Mouse (Mus musculus): ENCODE data around the gene Gm20518. TPM values are rescaled to one million over a fixed set of nuclear protein-coding genes. Genes with fewer than 3 reads are reported as not detected.
A peak's percentile ranks its signal among the peaks of the same experiment; 100 is the strongest.

Gene Gm20518
- polyA plus RNA-seq, 1 experiment from 2014 or later = 0.54 TPM

DNA sequence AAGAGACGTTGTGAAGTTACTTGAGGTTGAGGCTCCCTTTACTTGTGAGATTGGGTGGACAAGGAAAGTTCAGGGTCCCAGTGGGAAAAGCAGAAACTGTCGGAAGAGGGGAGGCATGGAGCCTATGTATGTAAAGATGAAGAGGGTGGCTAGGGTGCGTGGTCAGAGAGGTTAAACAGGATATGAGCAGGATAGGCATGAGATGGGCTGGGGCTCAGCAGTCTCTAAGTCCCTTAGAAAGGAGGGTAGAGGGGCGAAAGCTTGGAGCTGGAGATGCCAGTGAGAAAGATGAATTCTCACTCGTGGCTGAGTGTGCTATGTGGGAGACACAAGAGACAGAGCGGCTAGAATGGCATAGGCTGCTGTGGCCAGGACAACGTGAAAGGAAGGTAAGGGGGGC is 58.6 kb downstream of the Gm20518 start, which contains the start of gene B830017H08Rik:
TSS of gene B830017H08Rik (plus strand) at position 301 of the 400 bp plus-strand sequence.
- H3K9me3 ChIP-seq (ENCODE audit: control insufficient read depth, low read length) = no peaks in the 10 kb centered on the region
- H3K27me3 ChIP-seq (ENCODE audit: control insufficient read depth, insufficient read depth, low read length) = peaks cover 42% of the 10 kb centered on the region
- H3K27ac ChIP-seq (replicated peaks; ENCODE audit: low read depth, low read length) = peak within 1 kb of the TSS; percentile 90
- peak within 1 kb of the TSS; percentile 87 for H3K4me2 ChIP-seq (ENCODE audit: low read length)
- peaks cover 13% of the 10 kb centered on the region for H3K4me1 ChIP-seq (ENCODE audit: control insufficient read depth, insufficient read depth, low read length)
- peak within 1 kb of the TSS; percentile 55 for H3K4me3 ChIP-seq (replicated peaks; ENCODE audit: low read depth, low read length)
- 16% methylated on average over 7 of the region's 7 CpGs for WGBS
- DNase-seq = no peak
- ATAC-seq (ENCODE audit: low FRiP score, low TSS enrichment) = no peak
- no peaks in the 10 kb centered on the region for H3K36me3 ChIP-seq (ENCODE audit: control insufficient read depth, insufficient read depth, low read length)
- H3K9ac ChIP-seq (replicated peaks; ENCODE audit: low read length) = peak within 1 kb of the TSS; percentile 77

DNA sequence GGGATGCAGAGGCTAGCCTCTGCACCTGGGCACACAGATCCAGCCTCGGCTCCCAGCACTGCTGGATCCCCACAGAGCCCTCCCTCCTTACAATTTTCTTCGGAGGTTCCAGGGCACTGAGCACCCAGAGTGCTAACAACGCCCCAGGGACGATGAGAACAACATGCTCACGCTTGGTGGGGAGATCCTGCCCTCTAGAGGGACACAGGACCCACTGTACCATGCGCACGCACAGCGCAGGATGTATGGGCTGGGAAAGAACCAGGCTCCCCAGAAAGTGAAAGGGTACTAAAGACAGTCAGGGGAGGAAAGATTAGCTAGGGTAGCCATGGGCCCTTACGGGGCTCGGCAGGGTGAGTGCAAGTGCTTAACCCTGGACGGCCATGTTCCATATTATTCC is 59.7 kb downstream of the Gm20518 start:
- Histone ChIP-seq H3K4me3 (replicated peaks; ENCODE audit: low read depth, low read length) (no peak overlapping the region), H3K4me2 (ENCODE audit: low read length) (no peak overlapping the region), H3K27ac (replicated peaks; ENCODE audit: low read depth, low read length) (no peak overlapping the region), H3K27me3 (ENCODE audit: control insufficient read depth, insufficient read depth, low read length) (peaks cover 42% of the 10 kb centered on the region), H3K36me3 (ENCODE audit: control insufficient read depth, insufficient read depth, low read length) (no peaks in the 10 kb centered on the region), H3K4me1 (ENCODE audit: control insufficient read depth, insufficient read depth, low read length) (peaks cover 13% of the 10 kb centered on the region), H3K9ac (replicated peaks; ENCODE audit: low read length) (no peak overlapping the region), H3K9me3 (ENCODE audit: control insufficient read depth, low read length) (no peaks in the 10 kb centered on the region)
- ATAC-seq (ENCODE audit: low FRiP score, low TSS enrichment) (no peak), DNase-seq (peak; percentile 46)
- 11% methylated on average over 11 of the region's 11 CpGs for WGBS

DNA sequence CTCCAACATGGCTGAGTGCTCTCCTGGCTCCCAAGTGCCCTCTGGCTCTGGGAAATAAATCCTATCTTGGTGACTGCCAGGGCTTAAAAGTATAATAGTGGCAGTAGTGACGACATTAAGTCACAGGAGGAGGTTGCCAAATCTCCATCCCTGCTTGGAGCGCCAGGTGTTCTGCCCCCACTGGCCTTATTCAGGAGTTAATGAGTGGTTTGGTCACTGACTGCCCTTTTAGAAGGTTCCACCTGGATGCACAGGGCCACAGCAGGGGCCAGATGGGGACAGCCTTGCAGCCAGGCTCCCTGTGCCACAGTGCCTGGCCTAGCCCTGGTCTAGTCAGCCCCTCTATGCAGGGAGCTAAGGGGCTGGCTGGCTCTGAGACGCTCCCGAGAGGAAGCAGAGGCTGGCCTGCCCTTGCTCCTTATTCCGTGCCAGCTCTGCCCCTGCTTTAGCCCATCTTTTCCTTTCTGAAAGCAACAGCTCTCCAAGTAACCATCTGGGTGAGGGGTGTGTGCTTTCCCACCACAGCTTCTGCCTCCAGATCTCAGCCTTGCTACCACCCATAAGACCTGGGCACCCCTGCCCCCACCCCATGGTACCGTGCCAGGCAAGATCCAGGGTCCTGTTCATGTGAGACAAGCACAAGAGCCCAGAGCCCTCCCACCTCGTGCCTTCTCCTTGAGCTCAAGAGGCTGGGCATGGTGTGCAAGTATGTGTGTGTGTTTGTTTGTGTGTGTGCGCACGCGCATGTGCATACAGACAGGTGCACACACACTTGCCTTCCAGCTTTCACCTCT is 60.9 kb downstream of the Gm20518 start:
- Histone ChIP-seq H3K4me3 (replicated peaks; ENCODE audit: low read depth, low read length) (no peak overlapping the region), H3K36me3 (ENCODE audit: control insufficient read depth, insufficient read depth, low read length) (no peaks in the 10 kb centered on the region), H3K9me3 (ENCODE audit: control insufficient read depth, low read length) (no peaks in the 10 kb centered on the region), H3K4me1 (ENCODE audit: control insufficient read depth, insufficient read depth, low read length) (peaks cover 13% of the 10 kb centered on the region), H3K4me2 (ENCODE audit: low read length) (no peak overlapping the region), H3K27ac (replicated peaks; ENCODE audit: low read depth, low read length) (no peak overlapping the region), H3K9ac (replicated peaks; ENCODE audit: low read length) (no peak overlapping the region), H3K27me3 (ENCODE audit: control insufficient read depth, insufficient read depth, low read length) (peaks cover 36% of the 10 kb centered on the region)
- DNase-seq (no peak), ATAC-seq (ENCODE audit: low FRiP score, low TSS enrichment) (no peak)
- whole genome bisulfite sequencing = 54% methylated on average over 10 of the region's 10 CpGs

DNA sequence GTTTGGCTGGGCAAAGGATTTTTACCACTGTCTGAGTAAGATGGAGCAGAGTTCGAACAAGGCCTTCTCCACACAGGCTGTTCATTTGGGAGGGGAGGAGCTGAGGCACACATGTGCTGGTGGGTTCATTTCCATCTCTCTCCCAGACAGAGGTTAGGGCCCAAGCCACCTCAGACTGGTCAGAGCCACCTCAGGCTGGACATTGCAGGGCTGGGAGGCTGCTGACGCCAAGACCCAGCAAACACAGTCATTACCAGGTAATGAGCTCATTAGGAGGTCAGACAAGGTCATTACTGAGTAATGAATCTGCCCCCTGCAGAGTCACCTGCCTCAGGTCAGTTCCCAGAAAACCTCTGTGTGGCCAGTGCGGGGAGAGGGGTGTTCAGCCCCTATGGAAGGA is 62.6 kb downstream of the Gm20518 start:
- DNase-seq (no peak), ATAC-seq (ENCODE audit: low FRiP score, low TSS enrichment) (no peak)
- WGBS = 75% methylated on average over 3 of the region's 3 CpGs
- Histone ChIP-seq H3K27me3 (ENCODE audit: control insufficient read depth, insufficient read depth, low read length) (peaks cover 22% of the 10 kb centered on the region), H3K4me3 (replicated peaks; ENCODE audit: low read depth, low read length) (no peak overlapping the region), H3K4me1 (ENCODE audit: control insufficient read depth, insufficient read depth, low read length) (peaks cover 6% of the 10 kb centered on the region; the same call in 1 of the 2 replicates), H3K36me3 (ENCODE audit: control insufficient read depth, insufficient read depth, low read length) (no peaks in the 10 kb centered on the region), H3K4me2 (ENCODE audit: low read length) (no peak overlapping the region), H3K27ac (replicated peaks; ENCODE audit: low read depth, low read length) (no peak overlapping the region), H3K9me3 (ENCODE audit: control insufficient read depth, low read length) (no peaks in the 10 kb centered on the region), H3K9ac (replicated peaks; ENCODE audit: low read length) (no peak overlapping the region)

DNA sequence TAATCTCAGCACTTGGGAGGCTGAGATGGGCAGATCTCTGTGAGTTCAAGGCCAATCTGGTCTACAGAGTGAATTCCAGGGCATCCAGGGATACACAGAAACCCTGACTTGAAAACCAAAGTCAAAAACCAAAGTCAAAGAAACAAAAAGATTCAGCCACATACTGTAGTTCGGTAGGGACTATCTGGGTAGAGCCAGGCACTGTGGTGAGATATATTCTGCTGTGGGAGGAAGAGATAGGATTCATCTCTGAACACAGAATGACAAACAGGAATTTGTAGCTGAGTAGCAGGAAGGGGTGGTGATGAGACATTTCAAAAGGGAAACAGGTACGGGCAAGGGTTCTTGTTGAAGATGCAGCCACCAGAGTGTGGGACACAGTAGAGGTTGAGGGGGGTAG is 63.2 kb downstream of the Gm20518 start:
- H3K9ac ChIP-seq (replicated peaks; ENCODE audit: low read length) = no peak overlapping the region
- H3K27ac ChIP-seq (replicated peaks; ENCODE audit: low read depth, low read length) = no peak overlapping the region
- H3K9me3 ChIP-seq (ENCODE audit: control insufficient read depth, low read length) = no peaks in the 10 kb centered on the region
- DNase-seq (no peak), ATAC-seq (ENCODE audit: low FRiP score, low TSS enrichment) (no peak)
- WGBS = 86% methylated on average over 2 of the region's 2 CpGs
- H3K36me3 ChIP-seq (ENCODE audit: control insufficient read depth, insufficient read depth, low read length) = no peaks in the 10 kb centered on the region
- H3K4me2 ChIP-seq (ENCODE audit: low read length) = no peak overlapping the region
- H3K4me1 ChIP-seq (ENCODE audit: control insufficient read depth, insufficient read depth, low read length) = peaks cover 5% of the 10 kb centered on the region; the same call in 1 of the 2 replicates
- peaks cover 19% of the 10 kb centered on the region for H3K27me3 ChIP-seq (ENCODE audit: control insufficient read depth, insufficient read depth, low read length)
- no peak overlapping the region for H3K4me3 ChIP-seq (replicated peaks; ENCODE audit: low read depth, low read length)

DNA sequence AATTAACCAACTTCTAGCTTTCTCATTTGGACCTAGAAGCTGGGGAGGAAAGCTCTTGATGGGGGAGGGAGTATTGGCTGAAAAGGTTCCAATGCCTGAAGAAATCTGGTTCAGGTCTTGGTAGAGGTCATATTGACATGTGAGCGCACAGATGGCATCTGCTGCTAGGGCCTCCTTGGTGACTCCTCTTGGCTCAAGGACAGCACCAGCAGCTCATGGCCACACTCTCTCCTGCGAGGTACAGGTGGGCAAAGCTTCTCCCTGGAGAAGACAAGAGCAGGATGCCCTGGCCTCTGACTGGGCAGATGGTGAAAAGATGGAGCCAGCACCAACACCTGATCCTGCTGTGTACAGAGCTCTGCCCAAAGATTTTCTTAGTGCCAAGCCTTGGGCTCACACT is 65.0 kb downstream of the Gm20518 start:
- Histone ChIP-seq H3K9me3 (ENCODE audit: control insufficient read depth, low read length) (no peaks in the 10 kb centered on the region), H3K36me3 (ENCODE audit: control insufficient read depth, insufficient read depth, low read length) (no peaks in the 10 kb centered on the region), H3K4me3 (replicated peaks; ENCODE audit: low read depth, low read length) (no peak overlapping the region), H3K27ac (replicated peaks; ENCODE audit: low read depth, low read length) (no peak overlapping the region), H3K4me1 (ENCODE audit: control insufficient read depth, insufficient read depth, low read length) (no peaks in the 10 kb centered on the region), H3K9ac (replicated peaks; ENCODE audit: low read length) (no peak overlapping the region), H3K4me2 (ENCODE audit: low read length) (no peak overlapping the region), H3K27me3 (ENCODE audit: control insufficient read depth, insufficient read depth, low read length) (peaks cover 3% of the 10 kb centered on the region; the same call in 1 of the 2 replicates)
- ATAC-seq (ENCODE audit: low FRiP score, low TSS enrichment) (no peak), DNase-seq (no peak)
- WGBS = 74% methylated on average over 2 of the region's 2 CpGs

DNA sequence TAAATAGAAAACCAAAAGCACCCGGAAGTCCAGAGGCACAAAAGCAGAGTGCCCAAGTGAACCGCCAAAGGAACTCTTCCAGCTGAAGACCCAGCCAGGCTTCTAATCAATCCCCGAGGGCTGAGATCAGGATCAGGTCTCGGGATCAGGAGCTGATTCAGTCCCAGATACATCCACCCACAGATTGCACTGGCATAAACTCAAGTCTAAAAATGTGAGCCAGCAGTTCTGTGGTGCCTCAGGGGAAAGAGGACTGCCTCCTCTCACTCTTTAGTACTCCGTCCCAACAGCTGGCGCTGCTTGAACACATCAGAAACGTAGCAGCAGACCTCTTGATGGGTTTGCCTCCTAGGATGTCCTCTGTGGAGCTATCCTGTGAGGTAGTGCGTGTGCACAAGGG is 74.9 kb downstream of the Gm20518 start:
- peak overlapping the region; percentile 68 for H3K9ac ChIP-seq (replicated peaks; ENCODE audit: low read length)
- no peak for DNase-seq
- H3K4me1 ChIP-seq (ENCODE audit: control insufficient read depth, insufficient read depth, low read length) = peaks cover 9% of the 10 kb centered on the region; the same call in 1 of the 2 replicates

DNA sequence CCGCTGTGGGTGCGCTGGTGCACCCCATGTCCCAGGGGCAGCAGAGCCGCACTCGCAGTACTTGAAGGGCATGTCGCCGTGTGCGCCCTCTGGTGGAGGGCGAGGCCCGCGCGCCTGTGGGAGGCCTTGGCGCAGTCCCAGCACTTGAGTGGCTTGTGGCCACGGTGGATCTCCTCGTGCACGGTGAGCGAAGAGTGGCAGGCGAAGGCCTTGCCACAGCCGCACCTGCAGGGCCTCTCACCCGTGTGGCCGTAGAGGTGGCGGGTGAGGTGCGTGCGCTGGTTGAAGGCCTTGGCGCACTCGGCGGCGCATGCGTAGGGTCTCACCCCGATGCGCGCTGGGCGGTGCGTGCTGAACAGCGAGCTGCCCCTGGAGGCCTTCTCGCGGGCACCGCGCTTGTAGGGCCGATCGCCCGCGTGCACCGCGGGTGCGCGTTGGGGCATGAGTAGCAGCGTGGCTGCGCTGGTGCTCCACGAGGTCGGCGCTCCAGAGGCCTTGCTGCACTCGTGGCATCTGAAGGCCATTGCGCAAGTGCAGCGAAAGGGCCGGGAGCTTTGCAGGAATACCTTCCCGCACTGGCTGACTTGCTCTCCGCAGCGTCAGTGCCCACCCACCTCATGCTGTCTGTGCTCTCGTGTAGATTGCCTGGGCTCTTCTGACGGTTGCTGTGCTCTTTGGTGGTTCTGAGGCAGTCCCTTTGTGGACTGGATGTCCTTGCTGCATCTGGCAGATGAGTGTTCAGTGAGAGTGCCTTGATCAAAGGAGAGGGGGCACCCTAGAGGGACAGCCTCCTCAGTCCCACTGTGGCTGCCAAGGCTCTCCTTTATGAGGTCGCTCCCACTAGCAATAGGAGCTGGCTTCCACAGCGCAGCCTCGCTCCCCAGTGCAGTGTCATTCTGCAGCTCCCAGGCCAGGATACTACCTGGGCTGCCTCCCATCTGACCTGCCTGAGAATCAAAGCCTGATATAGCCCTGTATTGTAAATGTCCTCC is 75.8 kb downstream of the Gm20518 start:
- Histone ChIP-seq H3K27me3 (ENCODE audit: control insufficient read depth, insufficient read depth, low read length) (peaks cover 3% of the 10 kb centered on the region; the same call in 1 of the 2 replicates), H3K4me1 (ENCODE audit: control insufficient read depth, insufficient read depth, low read length) (peaks cover 9% of the 10 kb centered on the region; the same call in 1 of the 2 replicates), H3K9me3 (ENCODE audit: control insufficient read depth, low read length) (no peaks in the 10 kb centered on the region), H3K4me3 (replicated peaks; ENCODE audit: low read depth, low read length) (peak overlapping the region; percentile 46), H3K36me3 (ENCODE audit: control insufficient read depth, insufficient read depth, low read length) (no peaks in the 10 kb centered on the region), H3K9ac (replicated peaks; ENCODE audit: low read length) (peak overlapping the region; percentile 68), H3K4me2 (ENCODE audit: low read length) (peak overlapping the region; percentile 82), H3K27ac (replicated peaks; ENCODE audit: low read depth, low read length) (peak overlapping the region; percentile 79)
- DNase-seq = peak; percentile 89
- peak; percentile 75 for ATAC-seq (ENCODE audit: low FRiP score, low TSS enrichment)
- under 1% methylated on average over 63 of the region's 63 CpGs for WGBS

More for the DNA sequence above, 74.9 kb downstream of the Gm20518 start:
- 79% methylated on average over 8 of the region's 8 CpGs for WGBS
- H3K27ac ChIP-seq (replicated peaks; ENCODE audit: low read depth, low read length) = no peak overlapping the region
- peak overlapping the region; percentile 82; the same call in 1 of the 2 replicates for H3K4me2 ChIP-seq (ENCODE audit: low read length)
- H3K4me3 ChIP-seq (replicated peaks; ENCODE audit: low read depth, low read length) = no peak overlapping the region
- peaks cover 3% of the 10 kb centered on the region; the same call in 1 of the 2 replicates for H3K27me3 ChIP-seq (ENCODE audit: control insufficient read depth, insufficient read depth, low read length)
- H3K36me3 ChIP-seq (ENCODE audit: control insufficient read depth, insufficient read depth, low read length) = no peaks in the 10 kb centered on the region
- no peaks in the 10 kb centered on the region for H3K9me3 ChIP-seq (ENCODE audit: control insufficient read depth, low read length)
- no peak for ATAC-seq (ENCODE audit: low FRiP score, low TSS enrichment)

Measured in midbrain, embryonic 14.5 days (tissue).